Mouse (Mus musculus) C2C12 (cell line): ENCODE results near the gene Pde11a.

Source experiments
- CTCF ChIP-seq: IDR thresholded peaks from one replicate; pipeline ENCODE4 v1.5.1; 2011; ENCODE audit not compliant: control insufficient read depth, insufficient read depth, insufficient read length
- FOSL1 ChIP-seq: IDR thresholded peaks from one replicate; pipeline ENCODE4 v1.8.0; 2011; ENCODE audit warnings: mild to moderate bottlenecking, low read length; ENCODE audit not compliant: poor library complexity, insufficient read depth, severe bottlenecking
- MAX ChIP-seq: IDR thresholded peaks from one replicate; pipeline ENCODE4 v1.6.1; 2011; ENCODE audit warnings: mild to moderate bottlenecking, control low read depth
- USF1 ChIP-seq: IDR thresholded peaks from one replicate; pipeline ENCODE4 v1.6.1; 2011; ENCODE audit warnings: low read depth, mild to moderate bottlenecking, control low read depth, moderate library complexity

DNA sequence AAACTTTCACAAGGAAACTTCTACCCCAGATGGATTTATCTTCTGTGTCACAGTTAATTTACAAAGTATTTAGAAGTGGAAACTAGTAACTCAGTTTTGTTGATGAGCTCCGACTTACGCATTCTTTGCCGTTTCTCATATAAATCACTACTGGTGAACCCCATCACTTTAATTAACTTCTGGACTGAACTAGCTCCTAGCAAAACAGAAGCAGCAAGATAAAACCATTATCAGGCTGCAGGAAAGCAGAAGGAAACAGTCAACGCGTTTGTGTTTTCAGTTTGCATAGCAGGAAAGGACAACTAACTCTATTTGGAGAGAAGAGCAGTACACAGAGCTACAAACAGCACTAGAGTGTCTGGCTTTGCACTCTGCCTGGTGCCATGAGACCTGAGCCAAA lies 220.1 kb downstream of the Pde11a start:
- TF ChIP-seq MAX (no peak), CTCF (no peak), USF1 (no peak), FOSL1 (no peak)
